Mouse (Mus musculus) midbrain, embryonic 11.5 days (tissue): ENCODE measurements around the gene Cdk5r2. TPM values are rescaled to one million over a fixed set of nuclear protein-coding genes. Genes with fewer than 3 reads are reported as not detected.

Experiments
- ATAC-seq: fragments of 200-750 bp; cut with Nextera tagmentation; 2 replicates; pipeline ENCODE4 v1.8.0; 2017; ENCODE audit warnings: moderate TSS enrichment, moderate library complexity; ENCODE audit not compliant: low FRiP score
- DNase-seq: peaks from one replicate; pipeline ENCODE4 v3.0.0; 2015; ENCODE audit warnings: low spot score; ENCODE audit errors: missing footprints
- H3K27ac ChIP-seq: fragments of 300-500 bp; sonication (generic); 2 replicates; pipeline ENCODE4 v1.5.1; 2014; ENCODE audit warnings: low read depth, low read length
- H3K27me3 ChIP-seq: fragments of 300-500 bp; sonication (generic); 2 replicates; pipeline ENCODE4 v1.6.1; 2014; ENCODE audit warnings: mild to moderate bottlenecking, low read length, moderate library complexity, mixed read lengths; ENCODE audit not compliant: control insufficient read depth, insufficient read depth
- H3K36me3 ChIP-seq: fragments of 300-500 bp; sonication (generic); 2 replicates; pipeline ENCODE4 v1.6.1; 2014; ENCODE audit warnings: mild to moderate bottlenecking, low read length, moderate library complexity, mixed read lengths; ENCODE audit not compliant: control insufficient read depth, insufficient read depth
- H3K4me1 ChIP-seq: fragments of 300-500 bp; sonication (generic); 2 replicates; pipeline ENCODE4 v1.6.1; 2014; ENCODE audit warnings: low read length; ENCODE audit not compliant: control insufficient read depth, insufficient read depth
- H3K4me2 ChIP-seq: fragments of 300-500 bp; sonication (generic); 2 replicates; pipeline ENCODE4 v1.6.1; 2014; ENCODE audit warnings: mild to moderate bottlenecking, moderate library complexity
- H3K4me3 ChIP-seq: fragments of 300-500 bp; sonication (generic); 2 replicates; pipeline ENCODE4 v1.5.1; 2014; ENCODE audit warnings: low read depth, low read length
- H3K9ac ChIP-seq: fragments of 300-500 bp; sonication (generic); 2 replicates; pipeline ENCODE4 v1.6.1; 2014; ENCODE audit warnings: low read length
- H3K9me3 ChIP-seq: fragments of 300-500 bp; sonication (generic); 2 replicates; pipeline ENCODE4 v1.6.1; 2016; ENCODE audit warnings: low read length; ENCODE audit not compliant: control insufficient read depth
- WGBS: fragments of 180-500 bp; shearing (Covaris S2); extraction: QIAGEN DNeasy Blood & Tissue Kit; methylation state at CpG from one replicate; pipeline ENCODE4 v1.1.7; 2014; 5-methylcytosine and 5-hydroxymethylcytosine counted together
- polyA plus RNA-seq: library from polyadenylated mRNA; unstranded; fragments of >200 nt; fragmentation: Nextera tagmentation; extraction: Ambion mirVana; gene quantifications from 2 replicates; pipeline ENCODE4 v1.2.1, GENCODE M21; 2014

Gene Cdk5r2
- polyA plus RNA-seq, 1 experiment from 2014 or later: 5.8 TPM

- under 1% methylated on average over 67 of the region's 74 CpGs for WGBS
- Histone ChIP-seq H3K9me3 (no peaks in the 10 kb centered on the region), H3K4me2 (peak overlapping the region; percentile 56), H3K27me3 (peaks cover 67% of the 10 kb centered on the region), H3K27ac (no peak overlapping the region), H3K4me1 (peaks cover 20% of the 10 kb centered on the region), H3K9ac (peak overlapping the region; percentile 45), H3K4me3 (peak overlapping the region; percentile 35), H3K36me3 (no peaks in the 10 kb centered on the region)
- ATAC-seq (no peak), DNase-seq (peak; percentile 94)
These were observed 27.5 kb downstream of the Cdk5r2 start for GRCm38 (mm10) chr1:74882055-74882734.

GRCm38 (mm10) chr1:74882828-74883227, 28.1 kb downstream of the Cdk5r2 start:
- no peaks in the 10 kb centered on the region for H3K9me3 ChIP-seq
- peaks cover 73% of the 10 kb centered on the region for H3K27me3 ChIP-seq
- 2% methylated on average over 8 of the region's 8 CpGs for WGBS
- no peaks in the 10 kb centered on the region for H3K36me3 ChIP-seq
- H3K4me2 ChIP-seq: peak overlapping the region; percentile 56; the same call in 1 of the 2 replicates
- ATAC-seq (no peak), DNase-seq (peak; percentile 96)
- peak overlapping the region; percentile 35 for H3K4me3 ChIP-seq
- H3K4me1 ChIP-seq: peaks cover 20% of the 10 kb centered on the region
- H3K9ac ChIP-seq: no peak overlapping the region
- no peak overlapping the region for H3K27ac ChIP-seq

- H3K4me1 ChIP-seq: peaks cover 20% of the 10 kb centered on the region
- peak; percentile 94 for DNase-seq
- 2% methylated on average over 5 of the region's 5 CpGs for WGBS
- no peaks in the 10 kb centered on the region for H3K36me3 ChIP-seq
- H3K27ac ChIP-seq: no peak overlapping the region
- H3K9ac ChIP-seq: no peak overlapping the region
- H3K9me3 ChIP-seq: no peaks in the 10 kb centered on the region
- H3K4me2 ChIP-seq: no peak overlapping the region
- no peak overlapping the region for H3K4me3 ChIP-seq
- no peak for ATAC-seq
- H3K27me3 ChIP-seq: peaks cover 79% of the 10 kb centered on the region
These were observed 28.7 kb downstream of the Cdk5r2 start for GRCm38 (mm10) chr1:74883441-74883840.

GRCm38 (mm10) chr1:74884196-74885141, 29.7 kb downstream of the Cdk5r2 start:
- WGBS: under 1% methylated on average over 57 of the region's 57 CpGs
- Histone ChIP-seq H3K9ac (no peak overlapping the region), H3K9me3 (no peaks in the 10 kb centered on the region), H3K4me1 (peaks cover 20% of the 10 kb centered on the region), H3K4me3 (peak overlapping the region; percentile 20), H3K4me2 (peak overlapping the region; percentile 39), H3K36me3 (no peaks in the 10 kb centered on the region), H3K27ac (no peak overlapping the region), H3K27me3 (peaks cover 85% of the 10 kb centered on the region)
- DNase-seq: peak; percentile 96
- no peak for ATAC-seq

GRCm38 (mm10) chr1:74885369-74886042, 30.8 kb downstream of the Cdk5r2 start, which contains the start of gene Fev:
TSS of gene Fev (minus strand) at chr1:74885419.
- H3K9me3 ChIP-seq: no peaks in the 10 kb centered on the region
- peaks cover 95% of the 10 kb centered on the region for H3K27me3 ChIP-seq
- peaks cover 20% of the 10 kb centered on the region for H3K4me1 ChIP-seq
- no peak within 1 kb of the TSS for H3K9ac ChIP-seq
- H3K36me3 ChIP-seq: no peaks in the 10 kb centered on the region
- H3K4me3 ChIP-seq: peak within 1 kb of the TSS; percentile 20
- 0 out of 2 replicates have a peak, but pooled peaks have one; percentile 19 for ATAC-seq
- no peak within 1 kb of the TSS for H3K27ac ChIP-seq
- H3K4me2 ChIP-seq: peak within 1 kb of the TSS; percentile 39
- peak; percentile 90 for DNase-seq
- under 1% methylated on average over 39 of the region's 43 CpGs for WGBS

GRCm38 (mm10) chr1:74891513-74891912, 36.8 kb downstream of the Cdk5r2 start:
- Histone ChIP-seq H3K36me3 (no peaks in the 10 kb centered on the region), H3K4me3 (no peak overlapping the region), H3K4me2 (no peak overlapping the region), H3K9ac (no peak overlapping the region), H3K4me1 (no peaks in the 10 kb centered on the region; the same call in 1 of the 2 replicates), H3K9me3 (no peaks in the 10 kb centered on the region), H3K27ac (no peak overlapping the region), H3K27me3 (peaks cover 87% of the 10 kb centered on the region)
- ATAC-seq (no peak), DNase-seq (peak; percentile 90)
- 0% methylated on average over 2 of the region's 8 CpGs for WGBS

- peak; percentile 30; the same call in 1 of the 2 replicates for ATAC-seq
These were observed 37.8 kb downstream of the Cdk5r2 start for GRCm38 (mm10) chr1:74892351-74893133.

More at GRCm38 (mm10) chr1:74892351-74893133, 37.8 kb downstream of the Cdk5r2 start:
- Histone ChIP-seq H3K9me3 (no peaks in the 10 kb centered on the region), H3K27me3 (peaks cover 82% of the 10 kb centered on the region), H3K36me3 (no peaks in the 10 kb centered on the region), H3K4me2 (peak overlapping the region; percentile 31), H3K4me1 (no peaks in the 10 kb centered on the region; the same call in 1 of the 2 replicates), H3K27ac (no peak overlapping the region), H3K4me3 (peak overlapping the region; percentile 14), H3K9ac (no peak overlapping the region)
- 2% methylated on average over 39 of the region's 39 CpGs for WGBS
- DNase-seq: peak; percentile 91
